Mouse (Mus musculus): ENCODE measurements around the gene Osbpl9.

DNA sequence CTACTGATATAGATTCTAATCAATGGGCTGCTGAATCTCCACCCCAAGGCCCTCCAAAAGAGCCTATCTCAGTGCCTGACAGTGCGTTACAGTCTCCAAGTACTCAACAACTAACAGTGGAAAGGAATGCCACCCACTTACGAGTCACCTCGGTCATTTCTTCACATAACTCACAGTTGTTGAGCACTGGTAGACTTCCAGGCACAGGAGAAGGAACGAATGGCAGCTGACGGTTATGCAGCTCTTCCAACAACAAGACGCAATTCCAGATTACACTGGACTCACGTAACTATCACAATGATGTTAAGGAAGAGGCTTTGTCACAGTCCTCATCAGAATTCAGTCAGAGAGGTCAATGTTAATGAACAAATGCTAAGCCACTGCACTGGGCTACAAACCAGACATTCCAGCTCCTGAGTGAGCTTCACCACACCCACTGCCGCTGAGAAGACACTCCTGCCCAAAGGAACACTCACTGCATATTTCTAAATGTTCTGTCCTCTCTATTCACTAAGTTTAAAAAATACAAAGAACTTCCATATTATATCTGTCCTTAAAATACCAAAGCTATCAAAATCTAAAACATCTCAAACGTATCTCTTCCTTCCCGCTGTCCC, 70.7 kb downstream of the Osbpl9 start:
- TF ChIP-seq CTCF (IDR thresholded peaks at IDR 0.05; ENCODE audit: extremely low read depth, insufficient read depth, insufficient read length, insufficient replicate concordance) = no peak
- TF ChIP-seq POLR2A (IDR thresholded peaks at IDR 0.05; ENCODE audit: low read depth, low read length) = no peak

Data from spleen, adult 2 months (tissue).